Mouse (Mus musculus) R1 (cell line): ENCODE data around the gene Rpl39l.

Experiments used
- DNase-seq: peaks from one replicate; pipeline ENCODE4 v3.0.0-alpha.2; 2018; ENCODE audit warnings: low read depth, low spot score

Rpl39l gene

DNA sequence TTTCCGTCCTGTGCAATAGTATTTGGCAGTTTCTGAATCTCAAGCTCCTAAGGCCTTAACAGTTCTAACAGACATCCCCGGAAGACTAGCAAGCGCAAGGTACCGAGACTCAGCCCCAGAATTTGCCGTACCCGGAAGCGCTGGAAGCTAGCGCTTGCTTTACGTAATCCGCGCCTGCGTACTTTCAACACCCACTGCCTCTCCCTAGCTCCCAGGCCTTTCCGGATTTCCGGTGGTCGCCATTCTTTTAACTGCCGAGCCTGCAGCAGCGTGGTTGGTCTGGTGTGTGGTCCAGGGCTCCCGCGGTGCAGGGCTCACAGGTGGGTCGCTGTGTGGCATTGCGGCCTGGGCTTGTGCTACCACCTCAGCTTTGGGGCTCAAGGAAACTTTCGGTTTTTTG is at the start of gene Rpl39l:
TSS of gene Rpl39l (plus strand) at position 222 of the 400 bp plus-strand sequence.
- DNase-seq, result peak; percentile 93

DNA sequence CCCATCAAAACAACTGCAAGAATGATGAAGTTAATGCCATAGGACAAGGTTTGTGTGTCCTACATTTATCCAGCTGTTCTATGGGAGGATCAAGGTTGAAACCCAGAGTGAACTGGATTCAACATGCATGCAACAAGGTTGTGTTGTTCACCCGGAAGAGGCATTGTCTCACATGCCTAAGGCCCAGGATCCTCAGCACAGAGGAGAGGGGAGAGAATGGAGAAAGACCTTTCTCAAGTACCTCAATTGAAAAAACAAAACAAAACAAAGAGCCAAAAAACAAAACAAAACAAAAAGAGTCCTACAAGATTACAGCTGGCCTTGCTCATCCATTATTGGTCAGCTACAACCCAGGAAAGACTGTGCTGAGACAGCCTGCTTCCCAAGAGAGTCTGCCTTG is 42.4 kb upstream of the Rpl39l start:
- DNase-seq, result peak; percentile 52

- peak; percentile 71 for DNase-seq
Observed at GRCm38 (mm10) chr16:10129052-10129911, 40.7 kb upstream of the Rpl39l start.

- no peak for DNase-seq
Observed at GRCm38 (mm10) chr16:10143166-10143565, 26.9 kb upstream of the Rpl39l start.

DNA sequence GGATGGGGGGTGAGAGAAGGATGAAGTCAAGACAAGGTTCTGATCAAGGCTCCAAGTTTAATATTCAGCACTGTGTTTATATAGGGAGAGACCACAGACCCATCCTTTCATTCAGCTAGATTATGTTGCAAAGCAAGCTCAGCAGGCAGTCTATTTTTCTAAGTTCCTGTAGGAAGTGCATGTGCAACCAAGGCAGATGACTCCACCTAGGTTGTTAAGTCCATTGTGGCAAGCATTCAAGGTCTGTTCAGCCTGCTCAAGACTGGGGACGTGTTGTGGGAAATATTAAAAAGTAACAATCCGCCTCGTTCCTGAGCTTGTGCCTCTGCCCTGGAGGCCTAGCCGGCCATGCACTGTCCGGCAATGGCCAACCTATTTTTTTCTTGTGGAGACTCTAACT is 22.6 kb upstream of the Rpl39l start:
- peak; percentile 72 for DNase-seq

- no peak for DNase-seq
Observed at GRCm38 (mm10) chr16:10169123-10169905, 712 bp upstream of the Rpl39l start.

GRCm38 (mm10) chr16:10171276-10171675 is 1.2 kb downstream of the Rpl39l start:
- DNase-seq, result no peak

- DNase-seq, result no peak
Observed at GRCm38 (mm10) chr16:10172179-10172820, 2.3 kb downstream of the Rpl39l start.

- peak; percentile 43 for DNase-seq
Observed at GRCm38 (mm10) chr16:10187461-10187860, 17.4 kb downstream of the Rpl39l start.

- peak; percentile 96 for DNase-seq
Observed at GRCm38 (mm10) chr16:10192679-10193506, 22.9 kb downstream of the Rpl39l start, which contains the start of gene Atf7ip2. Atf7ip2 (plus strand) TSS chr16:10192712.

DNA sequence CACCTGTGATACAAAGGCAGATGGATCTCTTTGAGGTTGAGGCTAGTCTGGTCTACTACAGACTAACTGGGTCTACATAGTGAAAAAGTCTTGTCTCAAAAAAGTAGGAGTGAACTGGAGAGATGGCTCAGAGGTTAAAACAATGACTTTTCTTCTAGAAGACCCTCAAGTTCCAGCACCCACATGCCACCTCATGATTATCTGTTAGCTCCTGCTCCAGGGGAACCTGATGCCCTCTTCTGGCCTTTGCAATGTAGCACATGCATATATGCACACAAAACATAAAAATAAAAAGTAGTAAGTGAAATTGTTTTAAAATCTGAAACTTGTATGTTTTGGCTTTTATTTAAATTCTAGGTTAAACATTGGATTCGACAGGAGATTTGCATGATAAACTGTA is 38.8 kb downstream of the Rpl39l start:
- peak; percentile 37 for DNase-seq

- DNase-seq, result peak; percentile 96
Observed at GRCm38 (mm10) chr16:10216366-10216765, 46.3 kb downstream of the Rpl39l start.

DNA sequence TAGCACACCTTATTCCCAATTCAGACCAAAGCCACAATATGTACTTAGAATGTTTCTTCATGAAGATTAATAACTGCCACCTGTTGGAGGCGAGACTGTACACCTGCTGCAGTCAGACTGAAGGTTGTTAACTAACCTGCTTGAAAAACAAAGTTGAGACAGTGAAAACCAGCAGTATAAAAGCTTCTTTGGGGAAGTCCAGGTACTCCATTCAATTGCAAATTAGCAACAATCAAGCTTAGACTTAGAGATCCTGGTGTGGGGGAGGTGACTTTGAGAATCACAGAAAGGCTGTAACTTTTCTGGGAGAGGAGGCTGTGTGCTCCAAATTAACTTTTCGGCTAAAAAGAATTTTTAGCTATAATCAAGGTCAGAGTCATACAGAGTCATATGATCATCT is 47.0 kb downstream of the Rpl39l start:
- peak; percentile 96 for DNase-seq
